ENCODE assay signal across 30 mouse cellular contexts in genomic region chrX:20279424-20279823, GRCm38 (mm10). TPM values are rescaled to one million over a fixed set of nuclear protein-coding genes. Genes with fewer than 3 reads are reported as not detected.
DNase-seq lines count a peak whose midpoint lies in the region; ATAC-seq lines count a peak whose summit lies in the region.
"Had no signal": no experiment of that assay in that cellular context is flagged by ENCODE, and none has a peak within 500 bp of the region (broad histone marks: within the 10 kb centered on the region; RNA-seq: fewer than 3 reads in every experiment).

No protein-coding gene starts in this region.

- H3K4me1 ChIP-seq in midbrain, embryonic 14.5 days (ENCODE audit: control insufficient read depth, insufficient read depth, low read length) = no peaks in the 10 kb centered on the region
- H3K4me1 ChIP-seq: embryonic facial prominence, embryonic 12.5 days; embryonic facial prominence, embryonic 15.5 days; heart, embryonic 12.5 days; heart, embryonic 15.5 days; hindbrain, embryonic 10.5 days; hindbrain, embryonic 13.5 days had no signal

- no peaks in the 10 kb centered on the region for H3K36me3 ChIP-seq in midbrain, embryonic 14.5 days (ENCODE audit: control insufficient read depth, insufficient read depth, low read length)
- H3K36me3 ChIP-seq: embryonic facial prominence, embryonic 12.5 days; embryonic facial prominence, embryonic 15.5 days; G1E; heart, embryonic 12.5 days; heart, embryonic 15.5 days; hindbrain, embryonic 10.5 days; hindbrain, embryonic 13.5 days had no signal

- no peak overlapping the region for H3K4me3 ChIP-seq in midbrain, embryonic 14.5 days (replicated peaks; ENCODE audit: low read depth, low read length)
- H3K4me3 ChIP-seq: embryonic facial prominence, embryonic 12.5 days; embryonic facial prominence, embryonic 15.5 days; gastrocnemius, adult 2 months; heart, embryonic 12.5 days; heart, embryonic 15.5 days; hindbrain, embryonic 10.5 days; hindbrain, embryonic 13.5 days had no signal

- H3K9ac ChIP-seq in midbrain, embryonic 14.5 days (replicated peaks; ENCODE audit: low read length) = no peak overlapping the region
- H3K9ac ChIP-seq: embryonic facial prominence, embryonic 12.5 days; embryonic facial prominence, embryonic 15.5 days; forebrain, postnatal 0 days; heart, embryonic 12.5 days; heart, embryonic 15.5 days; hindbrain, embryonic 13.5 days had no signal

- peak; percentile 86 for ATAC-seq in CD4-positive, CD25-positive, alpha-beta regulatory T cell, adult 4 months
- ATAC-seq in common myeloid progenitor, adult 5-6 weeks (replicated peaks; ENCODE audit: low read depth, poor library complexity, severe bottlenecking) = peak; percentile 36; the same call in 1 of the 2 replicates
- ATAC-seq in midbrain, embryonic 14.5 days (ENCODE audit: low FRiP score, low TSS enrichment) = no peak
- ATAC-seq: forebrain, embryonic 14.5 days; forebrain, postnatal 0 days; hindbrain, embryonic 16.5 days; intestine, embryonic 16.5 days; Patski had no signal

- DNase-seq in 416B (ENCODE audit: low read depth) = peak; percentile 35
- DNase-seq in midbrain, embryonic 14.5 days = no peak
- DNase-seq in thymus, postnatal 4 days = no peak
- no peak for DNase-seq in embryo, embryonic 10 days (ENCODE audit: low spot score)
- DNase-seq: adrenal gland, adult 8-10 months; adrenal gland, postnatal 25 days; cerebellum, adult 11-12 months; cerebellum, adult 8-10 months; cerebellum, postnatal 10 days; cerebellum, postnatal 36 days; forebrain, postnatal 0 days; gastrocnemius, adult 2 months; gastrocnemius, postnatal 25 days; heart, adult 18-20 months; heart, postnatal 10 days; heart, postnatal 36 days had no signal

- H3K27me3 ChIP-seq in midbrain, embryonic 14.5 days (ENCODE audit: control insufficient read depth, insufficient read depth, low read length) = no peaks in the 10 kb centered on the region
- H3K27me3 ChIP-seq: CH12.LX; embryonic facial prominence, embryonic 12.5 days; embryonic facial prominence, embryonic 15.5 days; heart, embryonic 12.5 days; heart, embryonic 15.5 days; hindbrain, embryonic 13.5 days had no signal

- H3K9me3 ChIP-seq in midbrain, embryonic 14.5 days (ENCODE audit: control insufficient read depth, low read length) = no peaks in the 10 kb centered on the region
- H3K9me3 ChIP-seq: embryonic facial prominence, embryonic 12.5 days; embryonic facial prominence, embryonic 15.5 days; G1E; heart, embryonic 12.5 days; heart, embryonic 15.5 days; hindbrain, embryonic 10.5 days; hindbrain, embryonic 13.5 days had no signal

- H3K27ac ChIP-seq in midbrain, embryonic 14.5 days (replicated peaks; ENCODE audit: low read depth, low read length) = no peak overlapping the region
- H3K27ac ChIP-seq: embryonic facial prominence, embryonic 12.5 days; embryonic facial prominence, embryonic 15.5 days; gastrocnemius, adult 2 months; heart, embryonic 15.5 days; hindbrain, embryonic 10.5 days; hindbrain, embryonic 13.5 days had no signal

- 88% methylated on average over 6 of the region's 6 CpGs for WGBS in midbrain, embryonic 14.5 days

- H3K4me2 ChIP-seq in midbrain, embryonic 14.5 days (ENCODE audit: low read length) = no peak overlapping the region
- H3K4me2 ChIP-seq: embryonic facial prominence, embryonic 12.5 days; embryonic facial prominence, embryonic 15.5 days; heart, embryonic 12.5 days; heart, embryonic 15.5 days; hindbrain, embryonic 13.5 days had no signal

RNA-seq across cellular contexts. Expression of gene Slc9a7, which starts 12.2 kb away (rescaled TPM):
- polyA plus RNA-seq in CD4-positive, CD25-positive, alpha-beta regulatory T cell, adult 4 months (2017; shearing (Covaris generic)) = 1 to 10 TPM; 4.7 to 5.7 TPM
- 9.2 and 10.4 TPM in 2 replicates for total RNA-seq in common myeloid progenitor, adult 5-6 weeks (2017)
- 11.1 and 12.2 TPM in 2 replicates for polyA plus RNA-seq in midbrain, embryonic 14.5 days (2014; fragmentation: Nextera tagmentation; extraction: Ambion mirVana)
- total RNA-seq: G1E had no signal
- polyA plus RNA-seq: G1E had no signal
